ENCODE assay signal across 9 mouse cellular contexts in genomic region chr8:95242826-95243571, GRCm38 (mm10). TPM values are rescaled to one million over a fixed set of nuclear protein-coding genes. Genes with fewer than 3 reads are reported as not detected.
DNase-seq lines count a peak whose midpoint lies in the region; ATAC-seq lines count a peak whose summit lies in the region.
"Had no signal": no experiment of that assay in that cellular context is flagged by ENCODE, and none has a peak within 500 bp of the region (broad histone marks: within the 10 kb centered on the region; RNA-seq: fewer than 3 reads in every experiment).

No protein-coding gene starts in this region.

- H3K9me3 ChIP-seq in kidney, embryonic 14.5 days (ENCODE audit: control insufficient read depth, low read length) = no peaks in the 10 kb centered on the region
- H3K9me3 ChIP-seq in midbrain, embryonic 16.5 days (replicated peaks; ENCODE audit: control insufficient read depth, low read length, poor library complexity, severe bottlenecking) = no peaks in the 10 kb centered on the region
- no peaks in the 10 kb centered on the region for H3K9me3 ChIP-seq in liver, embryonic 11.5 days (ENCODE audit: control insufficient read depth, low read length)

- WGBS in kidney, embryonic 14.5 days = 32% methylated on average over 12 of the region's 12 CpGs
- 9% methylated on average over 12 of the region's 12 CpGs for WGBS in midbrain, embryonic 16.5 days
- WGBS in liver, embryonic 11.5 days = 61% methylated on average over 12 of the region's 12 CpGs

- H3K27me3 ChIP-seq in kidney, embryonic 14.5 days (ENCODE audit: control insufficient read depth, insufficient read depth, low read length) = no peaks in the 10 kb centered on the region
- no peaks in the 10 kb centered on the region for H3K27me3 ChIP-seq in midbrain, embryonic 16.5 days (ENCODE audit: control insufficient read depth, insufficient read depth, low read depth, low read length)
- H3K27me3 ChIP-seq in liver, embryonic 11.5 days (replicated peaks; ENCODE audit: control insufficient read depth, insufficient read depth, low read length) = no peaks in the 10 kb centered on the region; the same call in 1 of the 2 replicates
- H3K27me3 ChIP-seq: Patski had no signal

- H3K4me1 ChIP-seq in kidney, embryonic 14.5 days (ENCODE audit: control insufficient read depth, insufficient read depth, low read length) = no peaks in the 10 kb centered on the region; the same call in 1 of the 2 replicates
- H3K4me1 ChIP-seq in midbrain, embryonic 16.5 days (ENCODE audit: control insufficient read depth, insufficient read depth, low read length) = peaks cover 31% of the 10 kb centered on the region
- H3K4me1 ChIP-seq in liver, embryonic 11.5 days (replicated peaks; ENCODE audit: control insufficient read depth, insufficient read depth, low read length) = no peaks in the 10 kb centered on the region; the same call in 1 of the 2 replicates

- ATAC-seq in kidney, embryonic 14.5 days (ENCODE audit: low FRiP score, low TSS enrichment) = no peak
- ATAC-seq in midbrain, embryonic 16.5 days = peak; percentile 85
- no peak for ATAC-seq in liver, embryonic 11.5 days (replicated peaks; ENCODE audit: low FRiP score)
- ATAC-seq in granulocyte monocyte progenitor cell, adult 5-6 weeks (replicated peaks; ENCODE audit: poor library complexity, severe bottlenecking) = no peak
- ATAC-seq: Patski had no signal

- H3K9ac ChIP-seq in kidney, embryonic 14.5 days (ENCODE audit: low read depth, low read length) = no peak overlapping the region
- H3K9ac ChIP-seq in midbrain, embryonic 16.5 days (ENCODE audit: low read depth, low read length) = peak overlapping the region; percentile 21; the same call in 1 of the 2 replicates
- no peak overlapping the region for H3K9ac ChIP-seq in liver, embryonic 11.5 days (ENCODE audit: low read depth, low read length)

- DNase-seq in kidney, adult 11 months = peak; percentile 49
- peak; percentile 19 to 25 for DNase-seq in frontal cortex, postnatal 10 days (ENCODE audit: low spot score in 2 of 2)
- DNase-seq in kidney, postnatal 4 days = peak; percentile 47 to 66
- no peak for DNase-seq in liver, embryonic 11.5 days (ENCODE audit: low spot score)
- no peak for DNase-seq in cerebellum, adult 8-10 months

- no peak overlapping the region for H3K4me2 ChIP-seq in kidney, embryonic 14.5 days (replicated peaks; ENCODE audit: low read depth, low read length)
- H3K4me2 ChIP-seq in midbrain, embryonic 16.5 days (ENCODE audit: low read length) = peak overlapping the region; percentile 39
- no peak overlapping the region for H3K4me2 ChIP-seq in liver, embryonic 11.5 days

- H3K36me3 ChIP-seq in kidney, embryonic 14.5 days (ENCODE audit: control insufficient read depth, insufficient read depth, low read length) = no peaks in the 10 kb centered on the region
- no peaks in the 10 kb centered on the region for H3K36me3 ChIP-seq in midbrain, embryonic 16.5 days (ENCODE audit: control insufficient read depth, insufficient read depth, low read length)
- H3K36me3 ChIP-seq in liver, embryonic 11.5 days (ENCODE audit: control insufficient read depth, insufficient read depth, low read length) = no peaks in the 10 kb centered on the region

- H3K4me3 ChIP-seq in kidney, embryonic 14.5 days (ENCODE audit: low read length) = no peak overlapping the region
- no peak overlapping the region for H3K4me3 ChIP-seq in midbrain, embryonic 16.5 days (ENCODE audit: low read depth, low read length)
- no peak overlapping the region for H3K4me3 ChIP-seq in liver, embryonic 11.5 days (ENCODE audit: low read depth, low read length)

- H3K27ac ChIP-seq in kidney, embryonic 14.5 days (ENCODE audit: low read depth, low read length) = no peak overlapping the region
- peak overlapping the region; percentile 89 for H3K27ac ChIP-seq in midbrain, embryonic 16.5 days (ENCODE audit: low read length)
- no peak overlapping the region for H3K27ac ChIP-seq in liver, embryonic 11.5 days (ENCODE audit: low read depth, low read length)

RNA-seq across cellular contexts. Expression of gene Kifc3, which starts 40.4 kb away (rescaled TPM):
- polyA plus RNA-seq in kidney, embryonic 14.5 days (2014; fragmentation: Nextera tagmentation; extraction: Ambion mirVana) = 13.5 and 19.8 TPM in 2 replicates
- 28.2 and 31.1 TPM in 2 replicates for polyA plus RNA-seq in midbrain, embryonic 16.5 days (2015; fragmentation: Nextera tagmentation; extraction: Ambion mirVana)
- 7.8 and 8.1 TPM in 2 replicates for polyA plus RNA-seq in liver, embryonic 11.5 days (2014; fragmentation: Nextera tagmentation; extraction: Ambion mirVana)
- 0.26 and 1.1 TPM in 2 replicates for total RNA-seq in granulocyte monocyte progenitor cell, adult 5-6 weeks (2014; fragmentation: Nextera tagmentation)
- 3.2 and 4.1 TPM in 2 replicates for total RNA-seq in granulocyte monocyte progenitor cell, adult 5-6 weeks (2017)

Comparison
In these comparisons a context has a peak if more than half of its experiments do, and no peak if none do; other contexts are left out.
1. DNase-seq: peak in kidney, adult 11 months (single experiment), frontal cortex, postnatal 10 days (2 of 2) and kidney, postnatal 4 days (2 of 2); none in liver, embryonic 11.5 days (single experiment) and cerebellum, adult 8-10 months (single experiment).